Mouse (Mus musculus) erythroid progenitor cell, adult 5-6 weeks (primary cell): ENCODE results near the gene Padi1. TPM values are rescaled to one million over a fixed set of nuclear protein-coding genes. Genes with fewer than 3 reads are reported as not detected.

Source experiments
- total RNA-seq, 2 experiments: library from RNA; stranded (forward) in 1 of 2; stranded (reverse) in 1 of 2; fragments of 150-400 nt in 1 of 2; fragments of 186-747, 209-891 nt in 1 of 2; gene quantifications; 2 replicates each; pipeline versions ENCODE4 v1.2.3 to v1.2.4; 2015 to 2017; ENCODE audit warnings: low replicate concordance in 2 of 2

Gene Padi1
- total RNA-seq, 2 experiments from 2014 or later, result not detected

Other genes with a start within 250 kb of the Padi1 start
- gene Arhgef10l, start 179.8 kb downstream of the Padi1 start, total RNA-seq (2015; ENCODE audit: low replicate concordance), result not detected in 2 replicates
- gene Arhgef10l, start 179.8 kb downstream of the Padi1 start, total RNA-seq (2017; ENCODE audit: low replicate concordance), result 0.64 and 1.4 TPM in 2 replicates
- 22.6 and 25.6 TPM in 2 replicates for gene Rcc2, start 145.2 kb downstream of the Padi1 start, total RNA-seq (2015; ENCODE audit: low replicate concordance)
- gene Rcc2, start 145.2 kb downstream of the Padi1 start, total RNA-seq (2017; ENCODE audit: low replicate concordance), result 22.3 and 26.0 TPM in 2 replicates
- not detected in 2 replicates for gene Padi6, start 103.1 kb downstream of the Padi1 start, total RNA-seq (2015; ENCODE audit: low replicate concordance)
- not detected in 2 replicates for gene Padi6, start 103.1 kb downstream of the Padi1 start, total RNA-seq (2017; ENCODE audit: low replicate concordance)
- gene Padi4, start 71.5 kb downstream of the Padi1 start, total RNA-seq (2015; ENCODE audit: low replicate concordance), result 8.0 and 15.1 TPM in 2 replicates
- gene Padi4, start 71.5 kb downstream of the Padi1 start, total RNA-seq (2017; ENCODE audit: low replicate concordance), result 4.1 and 15.1 TPM in 2 replicates
- gene Padi3, start 35.1 kb downstream of the Padi1 start, total RNA-seq (2015; ENCODE audit: low replicate concordance), result not detected in 2 replicates
- not detected in 2 replicates for gene Padi3, start 35.1 kb downstream of the Padi1 start, total RNA-seq (2017; ENCODE audit: low replicate concordance)
- gene Padi2, start 60.6 kb upstream of the Padi1 start, total RNA-seq (2015; ENCODE audit: low replicate concordance), result 1.1 and 3.4 TPM in 2 replicates
- 1.3 and 3.5 TPM in 2 replicates for gene Padi2, start 60.6 kb upstream of the Padi1 start, total RNA-seq (2017; ENCODE audit: low replicate concordance)
- gene Sdhb, start 115.4 kb upstream of the Padi1 start, total RNA-seq (2015; ENCODE audit: low replicate concordance), result 44.3 and 52.0 TPM in 2 replicates
- gene Sdhb, start 115.4 kb upstream of the Padi1 start, total RNA-seq (2017; ENCODE audit: low replicate concordance), result 21.6 and 53.0 TPM in 2 replicates
- 4.2 and 10.8 TPM in 2 replicates for gene Atp13a2, start 141.1 kb upstream of the Padi1 start, total RNA-seq (2015; ENCODE audit: low replicate concordance)
- 6.0 and 18.0 TPM in 2 replicates for gene Atp13a2, start 141.1 kb upstream of the Padi1 start, total RNA-seq (2017; ENCODE audit: low replicate concordance)
- gene Mfap2, start 164.6 kb upstream of the Padi1 start, total RNA-seq (2015; ENCODE audit: low replicate concordance), result not detected in 2 replicates
- not detected in 2 replicates for gene Mfap2, start 164.6 kb upstream of the Padi1 start, total RNA-seq (2017; ENCODE audit: low replicate concordance)
- gene Crocc, start 214.8 kb upstream of the Padi1 start, total RNA-seq (2015; ENCODE audit: low replicate concordance), result 0.36 TPM in 1 of 2 replicates, not detected in the other
- gene Crocc, start 214.8 kb upstream of the Padi1 start, total RNA-seq (2017; ENCODE audit: low replicate concordance), result 1.4 TPM in 1 of 2 replicates, not detected in the other
- gene Necap2, start 232.6 kb upstream of the Padi1 start, total RNA-seq (2015; ENCODE audit: low replicate concordance), result 51.1 and 67.4 TPM in 2 replicates
- gene Necap2, start 232.6 kb upstream of the Padi1 start, total RNA-seq (2017; ENCODE audit: low replicate concordance), result 45.2 and 108 TPM in 2 replicates
- not detected in 2 replicates for gene Spata21, start 242.6 kb upstream of the Padi1 start, total RNA-seq (2015; ENCODE audit: low replicate concordance)
- not detected in 2 replicates for gene Spata21, start 242.6 kb upstream of the Padi1 start, total RNA-seq (2017; ENCODE audit: low replicate concordance)